Mouse (Mus musculus) hindbrain, embryonic 10.5 days (tissue): Measurements from ENCODE around the gene Brk1. TPM values are rescaled to one million over a fixed set of nuclear protein-coding genes. Genes with fewer than 3 reads are reported as not detected.

ENCODE experiments used
- DNase-seq: peaks from one replicate; pipeline ENCODE4 v3.0.0-alpha.2; 2017; ENCODE audit warnings: low spot score
- H3K27ac ChIP-seq: fragments of 300-500 bp; sonication (generic); 2 replicates; pipeline ENCODE4 v1.5.1; 2016; ENCODE audit warnings: mild to moderate bottlenecking, moderate library complexity
- H3K27me3 ChIP-seq: fragments of 300-500 bp; sonication (generic); 2 replicates; pipeline ENCODE4 v1.6.1; 2016; ENCODE audit warnings: mild to moderate bottlenecking; ENCODE audit not compliant: poor library complexity, insufficient read depth, severe bottlenecking
- H3K36me3 ChIP-seq: fragments of 300-500 bp; sonication (generic); 2 replicates; pipeline ENCODE4 v1.6.1; 2016; ENCODE audit warnings: mild to moderate bottlenecking, moderate library complexity
- H3K4me1 ChIP-seq: fragments of 300-500 bp; sonication (generic); replicated peaks from 2 replicates; pipeline ENCODE4 v1.6.1; 2016; ENCODE audit warnings: mild to moderate bottlenecking
- H3K4me3 ChIP-seq: fragments of 300-500 bp; sonication (generic); 2 replicates; pipeline ENCODE4 v1.5.1; 2016; ENCODE audit warnings: mild to moderate bottlenecking, moderate library complexity
- H3K9me3 ChIP-seq: fragments of 300-500 bp; sonication (generic); 2 replicates; pipeline ENCODE4 v1.6.1; 2016; ENCODE audit warnings: mild to moderate bottlenecking, moderate library complexity
- WGBS: fragments of 180-500 bp; shearing (Covaris S2); methylation state at CpG from one replicate; pipeline ENCODE4 v1.1.7; 2016; 5-methylcytosine and 5-hydroxymethylcytosine counted together
- polyA plus RNA-seq: library from polyadenylated mRNA; unstranded; fragments of >200 nt; fragmentation: Nextera tagmentation; extraction: Ambion mirVana; gene quantifications from 2 replicates; pipeline ENCODE4 v1.2.1, GENCODE M21; 2016

Gene Brk1
- polyA plus RNA-seq, 1 experiment from 2014 or later: 225 TPM

GRCm38 (mm10) chr6:113654753-113655397, 50.3 kb downstream of the Brk1 start:
- H3K4me1 ChIP-seq: no peaks in the 10 kb centered on the region
- H3K4me3 ChIP-seq: no peak overlapping the region
- no peak overlapping the region for H3K27ac ChIP-seq
- DNase-seq: no peak
- H3K9me3 ChIP-seq: no peaks in the 10 kb centered on the region
- H3K36me3 ChIP-seq: no peaks in the 10 kb centered on the region
- WGBS: 82% methylated on average over 16 of the region's 16 CpGs
- H3K27me3 ChIP-seq: no peaks in the 10 kb centered on the region

GRCm38 (mm10) chr6:113655475-113655874, 50.9 kb downstream of the Brk1 start:
- Histone ChIP-seq H3K27ac (no peak overlapping the region), H3K4me3 (no peak overlapping the region)
- whole genome bisulfite sequencing: 90% methylated on average over 3 of the region's 3 CpGs

GRCm38 (mm10) chr6:113656847-113657246, 52.3 kb downstream of the Brk1 start:
- no peak for DNase-seq
- H3K4me1 ChIP-seq: peaks cover 19% of the 10 kb centered on the region
- H3K4me3 ChIP-seq: no peak overlapping the region
- no peaks in the 10 kb centered on the region for H3K9me3 ChIP-seq
- no peak overlapping the region for H3K27ac ChIP-seq
- H3K27me3 ChIP-seq: no peaks in the 10 kb centered on the region
- H3K36me3 ChIP-seq: no peaks in the 10 kb centered on the region
- 83% methylated on average over 6 of the region's 6 CpGs for WGBS

More at GRCm38 (mm10) chr6:113655475-113655874, 50.9 kb downstream of the Brk1 start:
- H3K9me3 ChIP-seq: no peaks in the 10 kb centered on the region
- no peaks in the 10 kb centered on the region for H3K27me3 ChIP-seq
- H3K36me3 ChIP-seq: no peaks in the 10 kb centered on the region
- DNase-seq: no peak
- peaks cover 6% of the 10 kb centered on the region for H3K4me1 ChIP-seq

- Histone ChIP-seq H3K27ac (no peak overlapping the region), H3K9me3 (no peaks in the 10 kb centered on the region), H3K27me3 (no peaks in the 10 kb centered on the region), H3K4me1 (peaks cover 21% of the 10 kb centered on the region), H3K36me3 (no peaks in the 10 kb centered on the region), H3K4me3 (no peak overlapping the region)
- no peak for DNase-seq
- WGBS: 73% methylated on average over 3 of the region's 3 CpGs
Measured at GRCm38 (mm10) chr6:113658226-113658625, 53.7 kb downstream of the Brk1 start.

GRCm38 (mm10) chr6:113659648-113660491, 55.3 kb downstream of the Brk1 start:
- WGBS: 74% methylated on average over 8 of the region's 8 CpGs
- no peak for DNase-seq
- Histone ChIP-seq H3K4me1 (peaks cover 21% of the 10 kb centered on the region), H3K27me3 (no peaks in the 10 kb centered on the region), H3K36me3 (no peaks in the 10 kb centered on the region), H3K4me3 (no peak overlapping the region), H3K27ac (no peak overlapping the region), H3K9me3 (no peaks in the 10 kb centered on the region)

GRCm38 (mm10) chr6:113660492-113661352, 56.1 kb downstream of the Brk1 start:
- H3K9me3 ChIP-seq: no peaks in the 10 kb centered on the region
- no peak overlapping the region for H3K4me3 ChIP-seq
- WGBS: 71% methylated on average over 14 of the region's 14 CpGs
- H3K36me3 ChIP-seq: no peaks in the 10 kb centered on the region
- peaks cover 21% of the 10 kb centered on the region for H3K4me1 ChIP-seq
- DNase-seq: no peak
- no peaks in the 10 kb centered on the region for H3K27me3 ChIP-seq
- H3K27ac ChIP-seq: no peak overlapping the region

- Histone ChIP-seq H3K4me3 (no peak overlapping the region), H3K4me1 (peaks cover 21% of the 10 kb centered on the region), H3K9me3 (no peaks in the 10 kb centered on the region), H3K27me3 (no peaks in the 10 kb centered on the region), H3K27ac (peak overlapping the region; percentile 51; the same call in 1 of the 2 replicates), H3K36me3 (no peaks in the 10 kb centered on the region)
- DNase-seq: no peak
- WGBS: 60% methylated on average over 12 of the region's 12 CpGs
Measured at GRCm38 (mm10) chr6:113661353-113662241, 57.0 kb downstream of the Brk1 start.

GRCm38 (mm10) chr6:113662964-113663700, 58.6 kb downstream of the Brk1 start:
- no peak overlapping the region for H3K4me3 ChIP-seq
- peaks cover 21% of the 10 kb centered on the region for H3K4me1 ChIP-seq
- no peaks in the 10 kb centered on the region for H3K9me3 ChIP-seq
- no peaks in the 10 kb centered on the region for H3K27me3 ChIP-seq
- WGBS: 93% methylated on average over 8 of the region's 8 CpGs
- H3K27ac ChIP-seq: no peak overlapping the region
- DNase-seq: no peak
- H3K36me3 ChIP-seq: no peaks in the 10 kb centered on the region

GRCm38 (mm10) chr6:113664305-113664704, 59.7 kb downstream of the Brk1 start:
- H3K27ac ChIP-seq: no peak overlapping the region
- H3K27me3 ChIP-seq: no peaks in the 10 kb centered on the region
- WGBS: 86% methylated on average over 7 of the region's 7 CpGs
- no peaks in the 10 kb centered on the region for H3K9me3 ChIP-seq
- no peak overlapping the region for H3K4me3 ChIP-seq
- H3K4me1 ChIP-seq: peaks cover 31% of the 10 kb centered on the region
- DNase-seq: no peak
- H3K36me3 ChIP-seq: no peaks in the 10 kb centered on the region
